Mouse (Mus musculus) embryonic fibroblast, embryonic 13.5 days (primary cell): ENCODE data around the gene Hivep2.

Experiments
- CTCF ChIP-seq: IDR thresholded peaks from 2 replicates; pipeline ENCODE4 v1.5.1; 2011; ENCODE audit warnings: mild to moderate bottlenecking, control low read depth, low read length, moderate library complexity, borderline replicate concordance; ENCODE audit not compliant: insufficient read depth
- POLR2A ChIP-seq: IDR thresholded peaks from 2 replicates; pipeline ENCODE4 v1.6.1; 2011; ENCODE audit warnings: low read depth, mild to moderate bottlenecking, control low read depth, low read length, moderate library complexity

GRCm38 (mm10) chr10:14067802-14068201 is 101.9 kb downstream of the Hivep2 start:
- TF ChIP-seq CTCF = no peak
- TF ChIP-seq POLR2A = no peak
